Mouse (Mus musculus): ENCODE results near the gene Sppl2c.
"Not testable (repeated sequence)": the region's sequence is repeated elsewhere in the genome, so short reads cannot be mapped to it uniquely, and the experiment has no call there.

The Sppl2c gene

DNA sequence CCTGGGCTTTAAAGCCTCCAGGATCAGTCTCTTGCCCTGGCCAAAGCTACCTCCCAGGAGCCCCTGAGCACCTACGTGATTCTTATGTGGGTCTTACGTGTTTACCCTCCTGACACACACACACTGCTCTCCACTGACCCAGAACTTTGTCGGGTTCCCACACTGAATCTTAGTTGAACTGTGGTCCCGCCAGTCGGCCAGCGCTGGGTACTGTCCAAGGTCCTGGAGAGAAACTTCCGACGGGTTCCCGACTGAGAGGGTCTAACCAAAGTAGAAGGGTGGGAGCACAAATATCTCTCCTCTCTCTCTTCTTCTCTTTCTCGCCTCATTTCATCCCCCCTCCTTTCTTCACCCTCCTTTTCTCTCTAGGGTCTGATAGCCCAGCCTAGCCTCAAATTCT lies 11.7 kb downstream of the Sppl2c start:
- DNase-seq, result no peak

DNA sequence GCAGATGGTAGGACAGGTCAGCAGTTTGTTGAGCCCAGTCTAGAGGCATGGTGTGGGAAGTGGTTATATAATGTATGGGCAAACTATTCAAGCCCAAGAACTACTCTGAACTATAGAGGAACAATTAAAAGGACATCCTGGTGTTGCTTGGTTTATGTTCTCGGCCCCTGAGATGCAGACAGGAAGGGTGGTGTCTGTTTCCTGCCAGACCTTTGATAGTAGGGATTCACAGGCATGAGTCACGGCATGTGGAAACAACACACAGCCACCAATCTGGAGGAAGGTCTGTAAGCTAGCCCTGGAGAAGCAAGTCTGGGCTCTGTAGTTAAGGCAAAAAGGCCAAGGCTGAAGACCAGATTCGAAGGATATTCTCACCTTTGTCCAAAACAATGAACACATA lies 17.1 kb downstream of the Sppl2c start:
- no peak for DNase-seq

DNA sequence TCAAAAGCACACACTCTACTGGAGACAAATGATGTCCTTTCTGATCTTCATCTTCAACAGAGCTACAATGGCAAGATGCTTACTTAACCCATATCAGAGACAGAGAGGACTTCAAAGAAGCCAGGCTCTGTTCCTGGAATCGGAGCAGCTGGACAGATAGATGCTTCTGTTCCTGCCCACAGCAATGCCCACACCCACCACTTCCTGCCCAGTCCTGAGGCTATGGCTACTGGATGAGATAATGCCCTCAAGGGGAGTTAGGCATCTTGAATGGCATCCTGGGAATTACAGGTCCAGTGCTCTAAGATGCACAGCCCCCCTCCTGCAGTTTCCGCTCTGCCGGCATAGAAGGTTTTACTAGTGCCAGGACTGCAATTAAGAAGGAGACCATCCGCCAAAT lies 20.4 kb downstream of the Sppl2c start:
- DNase-seq, result no peak

DNA sequence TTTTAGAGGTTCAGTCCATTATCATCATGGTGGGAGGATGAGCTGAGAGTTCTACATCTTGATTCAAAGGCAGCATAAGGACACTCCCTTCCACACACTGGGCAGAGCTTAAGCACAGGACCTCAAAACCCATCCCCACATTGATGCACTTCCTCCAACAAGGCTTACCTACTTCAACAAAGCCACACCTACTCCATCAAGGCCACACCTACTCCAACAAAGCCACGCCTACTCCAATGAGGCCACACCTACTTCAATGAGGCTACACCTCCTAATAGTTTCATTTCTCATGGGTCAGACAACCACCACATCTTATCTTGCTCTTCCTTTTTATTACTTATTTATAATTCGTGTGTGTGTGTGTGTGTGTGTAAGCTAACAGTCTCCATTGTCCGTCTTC lies 22.9 kb downstream of the Sppl2c start:
- no peak for DNase-seq

DNA sequence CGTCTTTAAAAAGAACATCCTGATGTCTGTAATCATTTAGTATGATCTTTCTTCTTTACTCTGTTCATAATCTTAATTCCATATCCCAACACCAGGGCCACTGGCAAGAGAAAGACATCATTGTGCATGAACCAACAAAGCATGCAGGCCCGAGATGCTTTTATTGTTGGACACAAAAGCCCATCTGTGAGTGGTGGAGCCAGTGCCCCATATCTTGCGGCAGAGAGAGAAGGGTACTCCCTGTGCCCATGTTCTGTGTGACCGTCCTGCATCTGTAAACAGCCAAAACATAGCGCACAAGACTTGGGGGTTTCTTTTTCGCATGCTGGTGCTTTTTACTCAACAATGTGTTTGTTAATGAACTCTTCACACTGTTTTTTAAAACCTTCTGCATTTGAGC lies 25.1 kb downstream of the Sppl2c start:
- no peak for DNase-seq

DNA sequence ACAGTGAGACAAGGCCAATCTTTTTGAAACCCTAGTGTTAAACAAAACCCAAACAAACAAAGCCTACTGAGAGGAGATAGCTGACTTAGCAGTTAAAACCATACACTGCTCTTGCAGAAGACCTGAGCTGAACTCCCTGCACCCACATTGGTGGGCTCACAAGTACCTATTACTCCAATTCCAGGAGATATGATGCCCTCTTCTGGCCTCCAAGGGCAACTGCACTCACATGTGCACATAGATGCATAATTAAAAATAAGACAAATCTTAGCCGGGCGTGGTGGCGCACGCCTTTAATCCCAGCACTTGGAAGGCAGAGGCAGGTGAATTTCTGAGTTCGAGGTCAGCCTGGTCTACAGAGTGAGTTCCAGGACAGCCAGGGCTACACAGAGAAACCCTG lies 28.0 kb downstream of the Sppl2c start:
- DNase-seq, result not testable (repeated sequence)

DNA sequence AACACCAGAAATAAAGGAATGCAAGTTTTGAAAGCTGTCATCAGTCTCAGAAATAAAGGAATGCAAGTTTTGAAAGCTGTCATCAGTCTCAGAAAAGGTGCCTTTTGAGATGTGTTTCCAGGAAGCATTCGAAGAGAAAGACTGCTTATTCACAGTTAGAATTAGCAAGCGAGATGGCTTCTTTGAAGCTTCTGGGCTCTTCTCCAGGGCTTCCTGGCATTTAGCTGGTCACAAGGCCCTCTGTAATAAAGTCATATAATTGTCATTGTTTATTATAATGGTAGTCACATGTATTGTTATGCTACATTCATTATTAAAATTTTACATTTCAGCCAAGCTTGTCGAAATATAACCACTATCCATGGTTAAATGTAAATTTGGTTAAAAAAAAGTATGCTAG lies 31.9 kb downstream of the Sppl2c start:
- DNase-seq, result no peak

DNA sequence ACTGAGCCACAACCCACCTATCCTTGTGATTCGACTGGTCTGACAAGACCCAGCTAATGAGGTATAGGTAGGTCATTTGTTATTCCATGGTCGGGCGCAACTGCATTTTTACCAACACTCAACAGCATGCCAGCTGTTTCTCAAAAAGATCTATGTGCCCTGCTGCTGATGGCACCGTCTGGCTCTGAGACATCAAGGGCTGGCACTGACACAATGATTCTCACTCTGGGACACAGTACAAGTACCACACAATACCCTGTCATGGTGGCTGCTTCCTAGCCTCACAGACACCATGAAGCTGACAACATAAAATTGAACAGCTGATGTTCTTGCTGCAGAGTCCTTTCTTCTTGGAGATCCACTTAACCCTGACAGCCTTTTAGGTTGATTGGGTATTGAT lies 34.2 kb downstream of the Sppl2c start:
- DNase-seq, result no peak

DNA sequence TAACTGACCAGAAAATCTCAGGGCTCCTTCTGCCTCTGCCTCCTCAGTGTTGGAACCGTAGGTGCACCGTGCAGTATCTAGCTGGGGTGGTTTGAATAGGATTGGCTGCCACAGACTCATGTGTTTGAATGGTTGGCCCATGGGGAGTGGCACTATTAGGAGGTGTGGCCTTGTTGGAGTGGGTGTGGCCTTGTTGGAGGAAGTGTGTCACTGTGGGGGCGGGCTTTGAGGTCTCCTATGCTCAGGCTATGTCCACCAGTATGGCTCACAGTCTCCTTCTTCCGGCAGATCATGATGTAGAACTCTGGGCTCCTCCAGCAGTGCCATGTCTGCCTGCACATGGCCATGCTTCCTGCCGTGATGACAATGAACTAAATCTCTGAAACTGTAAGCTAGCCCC lies 35.6 kb downstream of the Sppl2c start:
- no peak for DNase-seq

DNA sequence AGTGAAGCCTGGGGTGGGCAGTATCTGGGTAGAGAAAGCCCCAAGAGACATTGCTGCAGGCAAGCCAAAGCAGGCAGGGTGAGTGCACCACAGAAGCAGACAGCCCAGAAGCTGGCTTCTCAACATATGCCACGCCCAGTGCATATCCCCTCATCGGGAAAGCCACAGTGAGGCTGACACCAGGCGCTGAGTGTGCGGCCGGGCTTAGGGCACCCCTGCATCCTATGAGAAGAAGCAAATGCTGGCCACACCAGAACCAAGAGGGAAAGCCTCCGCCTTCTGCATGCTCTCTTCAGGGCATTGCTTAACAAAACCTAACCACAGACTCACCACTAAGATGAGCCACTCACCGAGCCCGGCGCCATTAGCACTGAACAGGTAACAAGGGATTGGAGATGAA lies 37.2 kb downstream of the Sppl2c start:
- no peak for DNase-seq

DNA sequence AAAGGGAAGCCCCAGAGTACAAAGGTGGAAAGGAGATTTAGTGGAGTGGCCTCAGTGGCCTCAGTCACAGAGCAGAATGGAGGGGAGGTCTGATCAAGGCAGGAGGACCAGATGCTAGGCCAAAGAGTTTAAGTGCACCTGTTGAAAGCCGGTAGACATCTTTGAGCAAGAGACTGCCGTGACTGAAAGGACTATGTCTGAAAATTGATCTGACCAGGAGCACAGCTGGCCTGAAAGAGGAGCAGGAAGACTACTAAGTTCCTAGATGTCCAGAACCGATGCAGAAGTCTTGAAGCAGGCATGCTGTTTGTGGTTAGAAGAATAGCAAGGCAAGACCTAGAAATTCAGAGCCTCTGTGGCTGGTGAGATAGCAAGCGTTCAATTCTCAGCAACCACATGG lies 43.3 kb downstream of the Sppl2c start:
- DNase-seq, result no peak

DNA sequence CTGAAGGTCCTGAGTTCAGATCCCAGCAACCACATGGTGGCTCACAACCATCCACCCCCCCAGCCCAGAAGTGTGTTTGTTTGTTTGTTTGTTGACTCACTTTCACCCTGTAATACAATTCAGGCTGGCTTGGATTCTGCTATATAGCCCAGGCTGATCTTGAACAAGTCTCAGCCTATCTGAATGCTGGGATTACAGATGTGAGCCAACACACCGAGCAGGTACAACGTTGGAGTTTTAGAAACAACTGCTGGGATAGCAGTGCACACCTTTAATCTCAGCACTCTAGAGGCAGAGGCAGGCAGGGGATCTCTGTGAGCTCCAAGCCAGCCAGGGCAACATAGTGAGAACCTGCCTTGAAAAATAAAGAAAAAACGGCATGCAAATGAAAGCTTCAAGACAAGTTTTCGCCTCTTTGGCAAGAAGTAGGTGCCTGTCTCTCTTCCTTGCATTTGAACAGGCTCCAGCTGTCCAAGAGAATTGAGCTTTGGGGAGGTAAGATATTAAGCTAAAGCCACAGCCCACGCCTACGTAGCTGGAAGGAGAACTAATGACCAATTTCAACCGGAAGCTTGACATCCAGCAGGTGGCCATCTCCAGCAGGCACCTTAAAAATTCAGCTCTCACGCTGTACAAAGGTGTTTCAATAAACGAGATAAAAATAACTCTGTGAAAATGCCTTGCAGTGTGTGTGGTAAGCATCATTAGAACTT lies 44.1 kb downstream of the Sppl2c start:
- DNase-seq, result no peak

DNA sequence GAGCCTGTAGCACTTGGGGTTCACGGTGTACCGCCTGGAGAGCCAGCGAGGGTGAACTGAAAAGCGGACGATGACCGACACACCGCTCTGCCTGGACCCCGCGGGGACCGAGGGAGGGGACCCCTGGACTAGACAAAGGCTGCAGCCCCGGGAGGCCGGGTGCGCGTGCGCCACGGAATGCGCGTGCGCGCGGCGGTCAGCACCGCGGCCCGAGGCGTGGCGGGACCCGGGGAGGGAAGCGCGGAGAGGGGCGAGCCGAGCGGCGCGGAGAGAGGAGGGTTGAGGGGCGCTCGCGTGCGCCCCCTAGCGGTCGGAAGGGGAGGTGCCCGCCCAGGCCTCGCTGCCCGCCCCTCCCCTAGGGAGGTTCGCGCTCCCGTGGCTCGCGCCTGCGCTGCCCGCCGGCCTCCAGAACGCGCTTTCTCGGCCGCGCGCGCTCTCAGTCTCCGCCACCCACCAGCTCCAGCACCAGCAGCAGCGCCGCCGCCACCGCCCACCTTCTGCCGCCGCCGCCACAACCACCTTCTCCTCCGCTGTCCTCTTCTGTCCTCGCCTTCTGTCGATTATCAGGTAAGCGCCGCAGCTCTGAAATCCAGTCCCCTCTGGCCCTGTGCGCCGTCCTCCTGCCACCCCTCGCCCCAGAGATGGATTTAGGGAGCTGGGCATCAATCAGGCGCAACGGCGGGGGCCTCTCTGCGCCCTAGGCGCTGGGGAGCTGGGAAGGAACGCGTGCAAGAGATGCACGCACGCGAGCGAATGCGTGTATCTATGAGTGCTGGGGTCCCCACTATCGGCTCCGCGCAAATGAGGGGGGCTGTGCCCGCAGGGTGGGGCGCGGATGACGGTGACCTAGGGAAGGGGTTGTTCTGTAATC lies 45.1 kb downstream of the Sppl2c start, which contains the start of gene Mapt:
Mapt (plus strand) TSS at position 350 of the 871 bp plus-strand sequence.
- DNase-seq, result peak; percentile 56 to 75

DNA sequence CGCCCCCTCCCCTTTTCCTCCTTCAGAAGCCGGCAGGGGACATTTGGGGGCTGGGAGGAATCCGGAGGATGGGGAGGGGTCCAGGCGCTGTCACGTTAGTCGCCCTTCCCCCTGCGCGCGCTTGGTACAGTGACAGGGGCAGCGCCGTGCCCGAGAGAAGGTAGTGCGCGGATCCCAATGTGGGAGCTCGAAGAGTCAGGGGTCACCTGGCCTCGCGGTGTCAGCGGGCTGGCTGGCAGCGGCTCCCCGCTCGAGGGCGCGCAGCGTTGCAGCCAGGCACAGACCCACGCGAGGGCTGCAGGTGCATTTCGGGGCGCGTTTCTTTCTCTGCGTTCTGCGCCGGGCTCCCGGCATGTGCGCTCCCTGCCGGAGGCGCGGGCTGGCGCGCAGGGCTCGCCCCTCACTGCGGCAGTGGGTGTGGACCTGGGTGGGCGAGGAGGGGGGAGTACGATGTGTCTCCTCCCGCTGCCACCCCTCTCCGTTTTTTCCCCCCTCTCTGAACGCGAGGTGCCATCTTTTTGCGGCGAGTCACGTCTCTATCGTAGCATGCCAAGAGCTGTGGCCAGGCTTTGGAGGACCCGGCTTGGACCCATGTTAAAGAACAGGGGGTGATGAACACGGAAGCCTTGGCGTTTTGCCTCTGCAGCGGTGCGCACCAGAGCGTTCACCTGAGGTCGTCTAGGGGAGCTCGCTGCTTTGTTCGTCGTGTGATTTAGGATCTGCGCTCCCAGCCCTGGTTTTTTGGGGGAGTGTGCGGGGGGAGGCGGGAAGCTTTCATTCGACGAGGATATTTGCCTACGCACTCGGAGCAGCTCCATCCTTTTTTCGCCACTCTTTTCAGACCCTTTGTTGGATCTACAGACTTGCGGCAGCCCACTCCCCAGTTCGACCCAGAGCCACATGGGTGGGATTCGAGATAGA lies 46.3 kb downstream of the Sppl2c start:
- peak in 1 of 2 experiments; percentile 18 for DNase-seq

DNA sequence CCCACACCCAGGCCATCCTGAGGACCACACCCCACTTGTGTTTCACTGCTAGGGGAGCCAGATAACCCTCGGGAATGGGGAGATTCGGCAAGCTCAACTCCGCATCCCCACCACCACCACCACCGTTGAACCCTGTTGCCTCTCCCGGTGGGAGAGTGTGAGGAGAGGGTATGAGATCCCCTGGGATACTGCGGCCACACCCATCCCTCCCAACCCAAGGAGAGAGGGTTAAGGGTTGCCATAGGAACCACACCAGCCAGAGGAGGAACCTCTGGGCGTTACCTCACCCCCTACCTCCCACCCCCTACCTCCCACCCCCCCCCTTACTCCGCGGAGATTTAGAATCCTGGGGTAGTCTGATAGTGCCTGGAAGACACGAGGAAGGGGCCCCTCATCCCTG lies 47.0 kb downstream of the Sppl2c start:
- no peak for DNase-seq

DNA sequence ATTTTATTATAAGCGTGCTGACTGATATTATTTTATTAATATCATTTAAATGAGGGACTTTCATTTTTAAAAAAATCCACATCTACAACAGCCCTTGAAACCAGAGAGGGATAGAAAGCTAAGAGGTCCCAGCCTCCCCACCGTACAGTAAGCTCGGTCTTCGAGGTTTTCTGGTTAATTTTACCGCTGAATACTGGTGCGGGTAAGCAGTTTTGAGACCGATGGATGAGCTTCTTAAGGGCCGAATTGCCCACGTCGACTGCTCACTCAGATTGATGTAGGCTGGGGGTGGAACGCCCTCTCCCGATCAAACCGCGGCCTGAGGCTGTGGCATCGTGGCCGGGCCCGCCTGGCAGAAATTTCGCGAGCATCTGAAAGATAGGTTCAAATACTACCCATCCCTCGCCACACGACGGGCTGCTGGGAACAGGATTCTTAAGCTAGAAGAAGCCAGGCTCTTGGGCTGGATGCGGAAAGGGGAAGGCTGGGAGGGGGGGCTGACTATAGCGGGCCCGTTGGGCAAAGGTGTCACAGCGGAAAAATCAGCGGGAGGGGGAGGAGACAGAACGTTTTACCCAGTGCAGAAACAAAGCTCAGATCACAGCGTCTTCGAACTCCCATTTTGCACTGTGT lies 47.6 kb downstream of the Sppl2c start:
- DNase-seq, result peak in 1 of 2 experiments; percentile 6

DNA sequence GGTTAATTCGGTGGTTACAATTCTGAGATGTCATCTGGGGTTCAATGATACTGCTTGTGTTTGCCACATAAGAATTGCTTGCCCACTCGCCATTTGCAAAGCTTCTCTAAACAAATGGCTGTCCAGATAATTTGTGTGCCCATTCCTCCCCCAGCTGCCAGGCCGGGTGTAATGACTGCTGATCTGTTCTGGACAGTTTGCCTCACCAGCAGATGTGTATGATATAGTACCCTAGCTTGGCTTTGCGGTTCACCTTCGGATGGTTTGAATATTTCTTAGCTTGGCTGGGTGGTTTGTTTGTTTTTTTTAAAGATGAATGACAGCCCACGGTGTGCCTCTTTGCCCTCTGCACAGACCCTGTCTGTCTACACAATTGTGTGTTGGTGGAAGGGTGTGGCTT lies 48.6 kb downstream of the Sppl2c start:
- no peak for DNase-seq

DNA sequence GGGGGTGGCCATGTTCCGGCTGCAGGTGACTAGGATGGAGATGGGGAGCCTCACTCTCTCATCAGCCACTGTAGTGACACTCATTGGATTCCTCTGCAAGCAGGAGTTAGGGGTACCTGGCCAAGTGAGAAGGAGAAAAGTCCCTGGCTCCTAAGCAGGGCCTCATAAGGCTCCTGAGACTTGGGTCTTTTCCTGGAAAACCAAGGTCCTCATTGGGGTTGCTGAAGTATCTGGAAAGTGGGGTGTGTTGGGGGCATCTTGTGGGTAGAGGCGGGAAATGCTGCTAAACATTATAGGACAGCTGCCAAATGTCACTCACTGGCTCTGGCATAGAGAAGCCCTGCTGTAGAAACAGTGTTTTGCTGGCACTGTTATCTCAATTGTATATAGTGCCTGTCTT lies 49.8 kb downstream of the Sppl2c start:
- no peak for DNase-seq

DNA sequence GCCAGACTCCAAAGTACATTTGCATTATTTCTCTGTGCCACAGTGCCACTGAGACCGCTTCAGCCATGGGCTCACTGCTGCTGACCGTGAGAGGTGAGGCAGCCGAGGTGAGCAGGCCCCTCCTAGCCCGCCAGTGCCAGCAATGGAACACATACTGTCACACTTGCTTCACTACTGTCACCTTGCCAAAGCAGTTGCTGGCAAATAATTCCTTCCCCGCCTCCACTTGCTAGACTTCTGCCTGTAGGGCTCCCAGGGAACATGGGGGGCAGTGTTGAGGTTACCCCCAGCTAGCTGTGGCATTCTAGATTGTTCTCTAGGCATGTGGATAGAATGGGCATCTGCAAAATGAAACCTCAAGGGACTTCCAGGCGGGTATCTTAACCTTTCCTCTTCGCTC lies 51.1 kb downstream of the Sppl2c start:
- no peak for DNase-seq

DNA sequence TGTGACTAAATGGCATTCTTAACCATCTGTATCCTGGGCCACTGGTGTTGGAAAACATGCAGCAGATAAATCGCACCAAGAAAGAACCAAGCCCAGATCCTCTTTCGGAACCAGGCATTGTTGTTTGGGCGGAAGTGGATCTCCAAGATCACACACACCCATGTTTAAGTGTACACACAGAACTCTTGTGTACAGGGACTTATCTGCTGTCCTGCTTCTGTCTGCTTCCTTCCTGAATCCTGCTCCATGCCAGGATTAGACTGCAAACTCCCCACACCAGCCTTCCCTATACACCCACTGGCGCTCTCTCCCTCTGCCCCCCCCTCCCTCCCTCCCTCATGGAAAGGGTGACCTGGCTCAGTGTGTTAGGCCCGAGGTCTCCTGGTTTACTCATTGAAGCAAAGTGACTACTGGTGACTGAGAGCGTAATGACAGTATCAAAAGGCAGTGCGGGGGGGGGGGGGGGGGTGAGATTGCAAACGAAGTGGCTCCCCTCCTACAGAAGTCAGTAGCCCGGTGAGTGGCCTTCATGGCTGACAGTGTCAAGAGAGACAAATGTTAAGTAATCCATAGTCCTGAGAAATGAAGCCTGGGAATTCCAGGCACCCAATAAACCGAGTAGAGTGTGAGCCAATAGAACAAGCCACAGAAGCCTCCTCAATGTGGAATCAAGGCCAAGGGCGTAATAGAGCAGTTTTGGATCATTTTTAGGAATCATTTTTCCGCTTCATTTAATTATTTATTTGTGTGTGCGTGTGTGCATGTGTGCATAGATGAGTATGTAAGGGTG lies 52.0 kb downstream of the Sppl2c start:
- DNase-seq, result no peak

Measured in spleen, adult 18-20 months (tissue).